Mouse (Mus musculus) forebrain, embryonic 13.5 days (tissue): ENCODE data around the gene Mcl1. TPM values are rescaled to one million over a fixed set of nuclear protein-coding genes. Genes with fewer than 3 reads are reported as not detected.

Experiments
- ATAC-seq: fragments of 200-750 bp; cut with Nextera tagmentation; 2 replicates; pipeline ENCODE4 v1.8.0; 2017
- H3K27ac ChIP-seq: fragments of 300-500 bp; sonication (generic); 2 replicates; pipeline ENCODE4 v1.5.1; 2015; ENCODE audit warnings: inconsistent platforms, mild to moderate bottlenecking, moderate library complexity
- H3K27me3 ChIP-seq: fragments of 300-500 bp; sonication (generic); 2 replicates; pipeline ENCODE4 v1.6.1; 2015; ENCODE audit warnings: mild to moderate bottlenecking, inconsistent platforms
- H3K36me3 ChIP-seq: fragments of 300-500 bp; sonication (generic); 2 replicates; pipeline ENCODE4 v1.6.1; 2015; ENCODE audit warnings: mild to moderate bottlenecking, inconsistent platforms; ENCODE audit not compliant: poor library complexity, severe bottlenecking
- H3K4me1 ChIP-seq: fragments of 300-500 bp; sonication (generic); 2 replicates; pipeline ENCODE4 v1.6.1; 2015; ENCODE audit warnings: inconsistent platforms
- H3K4me2 ChIP-seq: fragments of 300-500 bp; sonication (generic); 2 replicates; pipeline ENCODE4 v1.6.1; 2015; ENCODE audit warnings: inconsistent platforms, mild to moderate bottlenecking, moderate library complexity
- H3K4me3 ChIP-seq: fragments of 300-500 bp; sonication (generic); 2 replicates; pipeline ENCODE4 v1.5.1; 2015; ENCODE audit warnings: mild to moderate bottlenecking, inconsistent platforms
- H3K9ac ChIP-seq: fragments of 300-500 bp; sonication (generic); 2 replicates; pipeline ENCODE4 v1.6.1; 2015; ENCODE audit warnings: mild to moderate bottlenecking, inconsistent platforms
- H3K9me3 ChIP-seq: fragments of 300-500 bp; sonication (generic); replicated peaks from 2 replicates; pipeline ENCODE4 v1.6.1; 2016; ENCODE audit warnings: inconsistent platforms
- WGBS: fragments of 180-500 bp; shearing (Covaris S2); methylation state at CpG from one replicate; pipeline ENCODE4 v1.1.7; 2015; 5-methylcytosine and 5-hydroxymethylcytosine counted together
- polyA plus RNA-seq: library from polyadenylated mRNA; unstranded; fragments of >200 nt; fragmentation: Nextera tagmentation; extraction: Ambion mirVana; gene quantifications from 2 replicates; pipeline ENCODE4 v1.2.1, GENCODE M21; 2015

Mcl1 gene
- polyA plus RNA-seq, 1 experiment from 2014 or later = 44.0 TPM

DNA sequence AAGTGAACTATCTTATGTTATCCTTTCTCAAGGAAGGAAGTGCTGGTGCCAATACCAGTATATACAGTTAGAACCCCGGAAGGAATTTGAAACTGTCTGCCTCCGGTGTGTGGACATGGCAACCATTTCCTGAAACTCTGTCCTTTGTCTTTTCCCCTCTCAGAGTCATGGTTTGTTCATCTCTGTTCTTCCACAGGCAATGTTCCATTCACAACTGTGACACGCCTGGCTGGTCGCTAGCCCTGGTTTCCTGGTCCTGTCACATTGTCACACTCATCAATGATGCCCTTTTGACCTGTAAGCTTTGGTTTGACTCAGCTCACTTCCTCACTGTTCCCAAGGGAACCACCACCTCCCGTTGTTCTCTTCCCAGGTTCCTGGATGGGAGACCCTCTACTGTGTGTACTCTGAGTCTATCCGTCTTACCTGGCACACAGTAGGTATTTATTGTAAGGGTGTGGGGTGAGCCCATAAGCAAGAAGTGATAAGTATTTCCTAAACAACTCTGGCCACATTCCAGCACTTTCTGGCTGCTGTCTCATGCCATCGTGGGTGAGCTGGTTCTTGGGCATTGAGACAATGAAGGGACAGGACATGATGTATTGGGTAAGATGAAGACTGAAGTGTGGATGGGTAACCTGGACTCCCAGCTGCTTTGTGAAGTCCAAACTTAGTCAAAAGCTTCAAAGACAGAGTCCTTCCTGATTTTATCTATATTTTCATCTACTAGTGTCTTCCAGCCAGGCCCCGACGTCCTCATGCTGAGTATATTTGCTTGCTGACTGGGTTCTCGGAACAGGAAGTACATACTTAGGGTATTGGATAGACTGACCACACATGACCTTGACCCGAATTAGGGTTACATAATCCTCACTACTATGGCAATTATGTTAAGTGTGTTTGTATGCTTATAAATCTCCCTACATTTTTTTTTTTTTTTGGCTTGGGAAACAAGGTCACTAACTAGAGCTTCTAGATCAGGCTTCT lies 35.5 kb downstream of the Mcl1 start:
- no peak overlapping the region for H3K4me3 ChIP-seq
- no peaks in the 10 kb centered on the region for H3K27me3 ChIP-seq
- 79% methylated on average over 11 of the region's 11 CpGs for WGBS
- no peaks in the 10 kb centered on the region for H3K9me3 ChIP-seq
- ATAC-seq = no peak
- no peaks in the 10 kb centered on the region for H3K36me3 ChIP-seq
- no peak overlapping the region for H3K9ac ChIP-seq
- H3K4me1 ChIP-seq = no peaks in the 10 kb centered on the region
- no peak overlapping the region for H3K27ac ChIP-seq
- no peak overlapping the region for H3K4me2 ChIP-seq

DNA sequence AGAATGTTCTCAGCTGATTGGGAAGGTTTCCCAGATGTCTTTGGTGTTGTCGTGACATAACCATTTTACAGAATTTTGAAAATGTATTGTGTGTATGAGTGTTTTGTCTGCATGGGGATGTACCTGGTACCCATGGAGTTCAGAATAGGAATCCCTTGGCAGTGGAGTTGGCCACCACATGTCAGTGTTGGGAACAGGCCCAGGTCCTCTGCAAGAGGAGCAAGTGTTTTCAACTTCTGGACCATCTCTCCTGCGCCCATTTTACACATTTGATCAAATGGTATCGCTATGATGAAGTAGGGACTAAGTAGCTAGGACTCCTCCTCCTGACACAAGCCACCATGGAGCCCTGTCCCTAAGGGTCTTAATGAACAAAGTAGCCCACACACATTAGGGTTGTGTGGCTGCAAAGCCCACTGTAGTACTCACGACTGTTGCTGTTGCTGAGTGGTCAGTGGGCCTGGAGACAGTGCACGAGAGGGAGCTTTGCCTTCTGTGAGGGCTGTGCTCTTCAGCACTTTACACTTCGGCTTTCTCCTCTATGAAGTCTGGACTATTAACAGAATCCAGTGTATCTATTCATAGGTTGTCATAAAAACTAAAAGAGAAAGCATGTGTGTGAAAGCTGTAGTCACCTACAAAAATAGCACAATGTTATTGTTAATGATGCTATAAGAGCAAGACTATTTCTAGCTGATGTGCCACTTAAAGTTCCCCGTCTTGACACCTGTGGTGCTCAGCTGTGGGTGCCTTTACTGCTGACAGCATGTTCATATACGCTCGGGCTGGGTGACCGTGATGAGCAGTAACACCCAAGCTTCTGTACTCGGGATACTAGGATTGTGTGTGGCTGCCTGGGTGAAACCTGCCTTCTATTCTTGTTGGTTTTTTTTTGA lies 36.5 kb downstream of the Mcl1 start:
- 93% methylated on average over 11 of the region's 11 CpGs for WGBS
- Histone ChIP-seq H3K4me3 (no peak overlapping the region), H3K27ac (no peak overlapping the region), H3K27me3 (no peaks in the 10 kb centered on the region), H3K4me1 (no peaks in the 10 kb centered on the region), H3K9me3 (no peaks in the 10 kb centered on the region), H3K9ac (no peak overlapping the region), H3K4me2 (no peak overlapping the region), H3K36me3 (no peaks in the 10 kb centered on the region)
- ATAC-seq = no peak

DNA sequence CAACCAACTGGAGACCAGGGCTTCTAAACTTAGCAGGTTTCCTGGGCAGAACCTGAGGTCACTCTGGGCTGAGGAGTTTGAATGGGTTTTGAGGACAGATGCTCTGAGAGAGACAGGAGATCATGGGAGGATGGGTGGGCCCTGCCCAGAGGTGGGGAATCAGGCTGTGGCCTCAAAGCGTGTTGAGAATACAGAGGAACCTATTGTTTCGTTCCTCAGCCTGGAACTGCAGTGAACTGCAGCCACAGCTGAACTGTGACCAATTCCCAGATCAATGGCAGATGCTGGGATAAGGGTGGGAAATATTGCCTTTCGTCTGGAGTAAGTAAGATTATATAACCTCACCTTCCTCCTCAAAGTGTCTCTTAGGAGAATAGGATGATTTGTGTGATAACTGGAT lies 37.2 kb downstream of the Mcl1 start:
- ATAC-seq = no peak
- Histone ChIP-seq H3K4me1 (no peaks in the 10 kb centered on the region), H3K4me2 (no peak overlapping the region), H3K27me3 (no peaks in the 10 kb centered on the region), H3K36me3 (no peaks in the 10 kb centered on the region), H3K9ac (no peak overlapping the region), H3K9me3 (no peaks in the 10 kb centered on the region), H3K4me3 (no peak overlapping the region), H3K27ac (no peak overlapping the region)
- WGBS = 72% methylated on average over 3 of the region's 3 CpGs

DNA sequence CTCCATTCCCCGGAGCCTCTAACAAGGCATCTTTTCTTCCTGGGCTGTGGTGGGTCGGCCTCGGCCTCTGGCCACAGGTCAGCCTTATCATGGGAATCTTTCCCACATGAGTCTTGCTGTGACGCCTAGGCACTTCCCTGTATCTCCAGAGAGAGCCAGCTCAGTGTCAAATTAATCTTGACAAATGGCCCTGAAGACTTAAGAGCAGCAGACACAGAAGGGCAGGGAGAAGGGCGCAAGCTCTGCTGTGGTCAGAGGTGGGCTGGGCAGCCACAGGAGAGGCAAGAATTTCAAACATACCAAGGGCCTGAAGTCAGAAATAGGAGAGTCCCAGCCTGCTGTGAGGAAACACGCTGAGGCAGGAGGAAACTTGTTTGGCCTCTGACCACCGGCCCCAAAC lies 37.8 kb downstream of the Mcl1 start:
- H3K27me3 ChIP-seq = no peaks in the 10 kb centered on the region
- WGBS = 67% methylated on average over 7 of the region's 7 CpGs
- no peaks in the 10 kb centered on the region for H3K4me1 ChIP-seq

DNA sequence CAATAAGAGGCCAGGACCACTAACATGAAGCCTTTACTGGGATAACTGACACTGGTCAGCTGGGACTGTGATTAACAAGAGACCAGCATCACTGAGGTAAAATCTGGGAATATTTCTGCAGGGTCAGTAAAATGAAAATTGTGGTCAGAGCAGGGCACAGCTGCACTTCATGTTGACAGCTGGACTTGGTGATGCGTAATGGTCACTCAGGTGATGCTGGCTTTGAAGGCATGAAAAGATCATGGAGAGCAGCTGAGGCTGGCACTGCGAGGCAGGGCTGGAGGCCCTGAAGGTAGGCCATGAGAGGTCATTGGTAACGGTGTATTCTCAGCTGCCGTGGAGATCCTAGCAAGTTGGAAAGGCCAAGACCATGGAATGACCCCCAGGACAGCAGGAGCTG lies 39.7 kb downstream of the Mcl1 start:
- 89% methylated on average over 4 of the region's 4 CpGs for WGBS

More for the DNA sequence above, 37.8 kb downstream of the Mcl1 start:
- no peak overlapping the region for H3K4me2 ChIP-seq
- no peak for ATAC-seq
- H3K36me3 ChIP-seq = no peaks in the 10 kb centered on the region
- no peak overlapping the region for H3K4me3 ChIP-seq
- H3K27ac ChIP-seq = no peak overlapping the region
- no peak overlapping the region for H3K9ac ChIP-seq
- H3K9me3 ChIP-seq = no peaks in the 10 kb centered on the region

DNA sequence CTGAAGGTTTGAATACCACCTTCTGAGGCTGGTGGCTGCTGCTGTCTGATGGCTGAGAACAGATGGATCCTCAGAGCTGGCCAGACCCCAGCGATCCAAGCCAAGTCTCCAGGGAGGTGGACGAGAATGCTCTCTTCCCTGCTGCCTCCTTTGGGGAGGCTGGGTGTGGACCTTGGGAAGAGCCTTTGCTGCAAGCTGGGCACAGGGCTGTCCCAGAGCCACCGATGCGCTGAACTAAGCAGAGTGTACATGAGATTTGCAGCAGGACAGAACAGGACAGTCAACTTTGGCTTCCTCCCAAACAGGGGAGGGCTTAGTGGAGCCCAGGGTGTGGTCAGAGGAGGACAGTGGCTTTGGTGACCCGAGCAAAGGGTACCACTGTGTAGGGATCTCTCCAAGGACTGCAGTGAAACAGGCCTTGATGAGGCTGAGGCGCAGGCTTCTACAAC lies 41.7 kb downstream of the Mcl1 start:
- Histone ChIP-seq H3K9ac (no peak overlapping the region), H3K4me2 (no peak overlapping the region), H3K27me3 (no peaks in the 10 kb centered on the region), H3K36me3 (no peaks in the 10 kb centered on the region), H3K27ac (no peak overlapping the region), H3K4me1 (peaks cover 11% of the 10 kb centered on the region), H3K4me3 (no peak overlapping the region), H3K9me3 (no peaks in the 10 kb centered on the region)
- WGBS = 73% methylated on average over 6 of the region's 6 CpGs
- no peak for ATAC-seq

More for the DNA sequence above, 39.7 kb downstream of the Mcl1 start:
- H3K27ac ChIP-seq = no peak overlapping the region
- peaks cover 11% of the 10 kb centered on the region for H3K4me1 ChIP-seq
- H3K4me3 ChIP-seq = no peak overlapping the region
- no peak overlapping the region for H3K9ac ChIP-seq
- no peaks in the 10 kb centered on the region for H3K9me3 ChIP-seq
- no peaks in the 10 kb centered on the region for H3K27me3 ChIP-seq
- no peak for ATAC-seq
- H3K36me3 ChIP-seq = no peaks in the 10 kb centered on the region
- no peak overlapping the region for H3K4me2 ChIP-seq

- Histone ChIP-seq H3K9ac (no peak overlapping the region), H3K9me3 (no peaks in the 10 kb centered on the region), H3K4me2 (no peak overlapping the region), H3K27ac (no peak overlapping the region), H3K36me3 (no peaks in the 10 kb centered on the region), H3K27me3 (no peaks in the 10 kb centered on the region), H3K4me3 (no peak overlapping the region), H3K4me1 (peaks cover 11% of the 10 kb centered on the region)
- ATAC-seq = no peak
- 76% methylated on average over 2 of the region's 2 CpGs for WGBS
These were observed 42.5 kb downstream of the Mcl1 start for GRCm38 (mm10) chr3:95701085-95701484.

GRCm38 (mm10) chr3:95701877-95702540 lies 43.4 kb downstream of the Mcl1 start:
- WGBS = 4% methylated on average over 24 of the region's 24 CpGs
- H3K4me1 ChIP-seq = peaks cover 11% of the 10 kb centered on the region
- peak; percentile 83 for ATAC-seq
- H3K4me2 ChIP-seq = peak overlapping the region; percentile 60
- H3K9me3 ChIP-seq = no peaks in the 10 kb centered on the region
- H3K27me3 ChIP-seq = no peaks in the 10 kb centered on the region
- peak overlapping the region; percentile 57; the same call in 1 of the 2 replicates for H3K9ac ChIP-seq
- H3K4me3 ChIP-seq = peak overlapping the region; percentile 28
- H3K36me3 ChIP-seq = no peaks in the 10 kb centered on the region
- H3K27ac ChIP-seq = peak overlapping the region; percentile 37; the same call in 1 of the 2 replicates

- no peak for ATAC-seq
- H3K9ac ChIP-seq = no peak overlapping the region
- no peaks in the 10 kb centered on the region for H3K9me3 ChIP-seq
- peaks cover 11% of the 10 kb centered on the region for H3K4me1 ChIP-seq
- WGBS = 91% methylated on average over 3 of the region's 3 CpGs
- no peak overlapping the region for H3K4me3 ChIP-seq
- H3K27ac ChIP-seq = no peak overlapping the region
- no peaks in the 10 kb centered on the region for H3K36me3 ChIP-seq
- no peaks in the 10 kb centered on the region for H3K27me3 ChIP-seq
- no peak overlapping the region for H3K4me2 ChIP-seq
These were observed 44.7 kb downstream of the Mcl1 start for GRCm38 (mm10) chr3:95703276-95703675.

DNA sequence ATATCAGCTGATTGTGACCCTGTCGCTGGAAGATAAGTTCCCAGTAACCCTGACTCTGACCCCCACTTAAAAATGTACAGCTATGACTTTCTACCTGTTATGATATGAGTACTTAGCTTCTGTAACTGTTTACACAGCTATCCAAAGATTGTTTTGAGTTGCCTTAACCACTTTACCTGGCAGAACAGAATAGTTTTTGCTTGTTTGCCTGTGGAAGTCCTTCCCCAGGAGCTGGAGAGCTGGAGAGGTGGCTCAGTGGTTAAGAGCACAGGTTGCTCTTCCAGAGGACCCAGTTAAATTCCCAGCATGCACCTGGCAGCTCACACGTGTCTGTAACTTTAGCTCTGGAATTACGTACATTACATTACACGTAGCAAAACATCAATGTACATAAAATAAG lies 46.0 kb downstream of the Mcl1 start:
- Histone ChIP-seq H3K4me1 (peaks cover 11% of the 10 kb centered on the region), H3K9me3 (no peaks in the 10 kb centered on the region), H3K4me2 (no peak overlapping the region), H3K36me3 (no peaks in the 10 kb centered on the region), H3K9ac (no peak overlapping the region), H3K27ac (no peak overlapping the region), H3K27me3 (no peaks in the 10 kb centered on the region), H3K4me3 (no peak overlapping the region)
- ATAC-seq = no peak
- WGBS = 91% methylated on average over 4 of the region's 4 CpGs

DNA sequence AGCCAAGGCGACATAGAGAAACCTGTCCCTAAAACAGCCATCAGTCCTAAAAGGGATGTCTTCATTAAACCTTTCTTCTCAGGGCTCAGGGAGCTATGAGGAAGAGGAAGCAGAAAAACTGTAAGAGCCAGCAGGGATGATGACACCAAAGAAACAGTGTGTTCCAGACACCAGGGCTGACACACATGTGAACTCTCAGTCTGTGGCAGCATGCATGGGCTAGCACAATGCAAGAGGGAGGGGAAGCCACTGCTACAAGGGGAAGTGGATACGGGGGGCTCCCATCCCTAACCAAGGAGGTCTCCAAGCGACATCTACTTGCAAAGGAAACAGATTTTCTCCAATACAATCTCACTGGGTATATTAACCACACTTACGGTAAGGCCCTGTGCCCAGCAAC lies 47.7 kb downstream of the Mcl1 start:
- WGBS = 90% methylated on average over 4 of the region's 4 CpGs
- H3K4me2 ChIP-seq = no peak overlapping the region
- no peak overlapping the region for H3K27ac ChIP-seq
- no peak for ATAC-seq
- H3K9me3 ChIP-seq = no peaks in the 10 kb centered on the region
- H3K4me1 ChIP-seq = peaks cover 11% of the 10 kb centered on the region
- H3K4me3 ChIP-seq = no peak overlapping the region
- H3K36me3 ChIP-seq = no peaks in the 10 kb centered on the region
- H3K9ac ChIP-seq = no peak overlapping the region
- H3K27me3 ChIP-seq = no peaks in the 10 kb centered on the region
